Mouse (Mus musculus): ENCODE measurements around the gene Eme1. TPM values are rescaled to one million over a fixed set of nuclear protein-coding genes. Genes with fewer than 3 reads are reported as not detected.
"Not testable (repeated sequence)": the region's sequence is repeated elsewhere in the genome, so short reads cannot be mapped to it uniquely, and the experiment has no call there.

Gene Eme1
- under 1 TPM; 0.72 to 0.99 TPM for total RNA-seq (2021)
- long read RNA-seq, experiment 1, partial matches to known transcripts, result 0 of 1 reads
- long read RNA-seq, experiment 1, other reads (novel, unspliced or antisense), result 0 of 1 reads
- long read RNA-seq, experiment 2, partial matches to known transcripts, result 0 of 1 reads
- long read RNA-seq, experiment 2, other reads (novel, unspliced or antisense), result 1 of 1 reads

DNA sequence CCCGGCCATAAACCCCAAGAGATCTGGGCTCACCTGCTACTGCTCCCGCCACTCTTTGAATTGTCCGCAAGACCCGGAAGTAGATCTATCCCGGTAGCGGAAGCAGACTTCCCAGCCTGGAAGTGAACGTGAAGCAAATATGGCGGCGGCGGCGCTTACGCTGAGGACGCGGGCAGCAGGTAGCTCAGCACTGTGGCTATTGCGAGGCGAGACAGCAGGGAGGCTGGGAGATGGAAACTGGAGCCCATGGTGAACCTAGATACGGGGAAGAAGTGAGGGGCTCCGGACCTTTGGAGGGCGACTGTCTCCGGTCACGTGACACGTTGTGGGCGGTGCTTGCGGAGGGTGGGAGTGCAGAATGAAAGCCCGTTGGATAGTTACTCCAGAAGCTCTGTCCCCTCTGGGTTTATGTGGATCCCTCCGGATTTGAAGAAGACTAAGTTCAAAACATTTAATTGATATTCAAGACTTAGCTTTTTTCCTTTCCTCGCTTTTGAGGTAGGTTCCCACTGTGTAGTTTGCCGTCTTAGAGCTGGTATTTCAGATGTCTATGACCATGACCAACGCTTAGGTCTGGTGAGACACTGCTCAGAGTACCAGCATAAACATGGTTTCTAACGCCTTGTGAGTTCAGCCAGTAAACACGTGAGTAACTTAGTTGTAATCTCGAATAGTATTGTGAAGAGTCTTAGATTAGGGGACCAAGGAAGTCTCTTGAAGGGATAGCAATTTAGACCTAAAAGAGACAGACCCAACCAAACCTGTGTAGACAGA, at the start of gene Eme1, which contains the start of gene Mrpl27:
Gene Eme1, minus strand, starts transcription at position 302 of the 774 bp plus-strand sequence.
Gene Mrpl27, plus strand, starts transcription at position 105 of the 774 bp plus-strand sequence.
- DNase-seq, result peak; percentile 86 to 93

DNA sequence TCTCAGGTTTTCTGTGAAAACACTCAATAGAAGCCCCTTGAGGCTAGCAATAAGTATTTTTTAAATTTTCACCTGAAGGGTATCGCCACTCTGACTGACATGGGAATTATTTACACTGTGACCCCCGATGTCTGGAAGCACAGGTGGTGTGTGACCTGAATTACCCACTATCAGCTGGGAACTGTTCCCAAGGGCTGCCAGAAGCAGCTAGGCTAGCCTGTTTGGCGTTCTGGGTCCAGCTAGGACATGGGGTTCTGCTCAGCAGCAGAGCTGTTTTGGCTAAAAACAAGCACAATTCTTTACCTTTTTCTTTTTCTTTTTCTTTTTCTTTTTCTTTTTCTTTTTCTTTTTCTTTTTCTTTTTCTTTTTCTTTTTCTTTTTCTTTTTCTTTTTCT, 48.4 kb upstream of the Eme1 start:
- no peak for DNase-seq

DNA sequence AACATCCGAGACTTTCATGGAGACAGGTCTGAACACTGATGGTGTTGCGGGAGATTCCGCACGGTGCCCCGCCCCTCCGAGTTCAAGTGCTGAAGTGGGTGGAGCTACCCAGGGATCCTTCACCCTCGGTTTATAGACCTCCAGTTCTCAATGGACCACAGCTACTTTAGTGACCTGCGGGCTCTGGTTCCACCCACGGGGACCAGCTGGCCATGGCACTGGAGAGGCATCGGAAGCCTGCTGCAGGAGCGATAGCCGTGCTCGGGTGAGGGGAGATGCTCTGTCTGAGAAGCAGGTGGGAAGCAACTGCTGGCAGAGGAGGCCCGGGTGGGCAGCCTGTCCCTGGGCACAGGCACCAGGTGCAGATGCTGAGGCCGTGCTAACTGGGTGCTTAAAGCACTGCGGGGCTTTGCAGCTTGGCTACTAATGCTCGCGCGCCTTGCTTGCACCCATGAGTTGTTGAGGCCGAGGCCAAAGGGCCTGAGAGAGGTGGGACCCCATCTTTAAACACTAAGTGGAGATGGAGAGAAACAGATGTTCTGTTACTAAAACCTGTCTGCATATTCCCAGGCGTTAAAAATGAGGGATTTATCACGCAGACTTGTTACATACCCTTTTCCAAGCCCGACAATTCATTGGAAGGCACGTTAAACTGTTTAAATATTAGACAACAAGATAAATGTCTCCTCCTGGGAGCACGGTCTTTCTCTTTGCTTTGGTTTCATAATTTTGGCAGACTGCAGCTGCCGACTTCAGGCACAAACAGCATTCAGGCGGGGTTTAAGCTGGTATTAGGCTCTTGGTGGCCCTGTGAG, 47.8 kb upstream of the Eme1 start:
- no peak for DNase-seq

DNA sequence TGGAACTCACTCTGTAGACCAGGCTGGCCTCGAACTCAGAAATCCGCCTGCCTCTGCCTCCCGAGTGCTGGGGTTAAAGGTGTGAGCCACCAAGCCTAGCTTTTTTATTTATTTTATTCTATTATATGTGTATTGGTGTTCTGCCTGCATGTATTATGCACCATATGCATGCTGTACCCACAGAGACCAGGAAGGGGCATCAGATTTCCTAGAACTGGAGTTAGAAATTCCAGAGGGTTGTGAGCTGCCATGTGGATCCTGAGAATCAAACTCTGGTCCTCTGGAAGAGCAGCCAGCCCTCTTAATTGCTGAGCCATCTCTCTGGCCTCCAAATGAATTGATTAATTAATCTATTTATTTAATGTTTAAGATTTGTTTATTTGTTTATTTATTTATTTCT, 45.6 kb upstream of the Eme1 start:
- no peak for DNase-seq

DNA sequence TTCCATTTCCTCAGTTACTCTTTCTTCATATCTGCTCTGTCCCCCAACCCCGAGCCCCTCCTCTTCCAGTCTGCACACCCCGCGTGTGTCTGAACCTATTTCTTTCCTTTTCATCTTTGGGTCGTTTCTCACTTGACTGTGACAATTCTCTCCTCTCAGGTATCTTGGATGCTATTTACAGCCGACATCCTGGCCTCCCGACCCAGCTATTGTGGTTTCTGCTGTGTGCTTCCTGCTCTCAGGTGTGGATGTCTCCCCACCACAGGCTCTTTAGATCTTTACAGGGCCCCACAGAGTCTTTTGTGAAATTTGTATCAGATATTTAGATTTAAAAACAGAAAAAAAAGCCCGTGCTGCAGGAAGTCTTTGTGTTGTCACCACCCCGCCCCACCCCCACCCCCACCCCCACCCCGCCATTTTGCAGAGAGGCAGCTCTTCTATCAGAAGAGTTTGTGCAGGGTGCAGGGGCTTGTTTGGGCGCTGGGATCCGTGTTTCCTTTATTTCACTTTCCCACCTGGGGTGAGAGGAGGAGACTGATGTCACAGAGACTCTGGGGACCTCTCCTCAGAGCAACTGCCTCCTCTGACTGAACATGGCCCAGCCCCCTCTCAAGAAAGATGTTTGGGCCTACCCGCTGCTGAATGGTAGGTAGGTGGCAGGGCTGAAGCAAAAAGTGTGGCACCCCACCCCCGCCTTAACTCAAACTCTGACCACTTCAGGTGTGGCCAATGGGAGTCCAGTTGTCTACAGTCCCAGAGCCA, 44.1 kb upstream of the Eme1 start:
- DNase-seq, result no peak

DNA sequence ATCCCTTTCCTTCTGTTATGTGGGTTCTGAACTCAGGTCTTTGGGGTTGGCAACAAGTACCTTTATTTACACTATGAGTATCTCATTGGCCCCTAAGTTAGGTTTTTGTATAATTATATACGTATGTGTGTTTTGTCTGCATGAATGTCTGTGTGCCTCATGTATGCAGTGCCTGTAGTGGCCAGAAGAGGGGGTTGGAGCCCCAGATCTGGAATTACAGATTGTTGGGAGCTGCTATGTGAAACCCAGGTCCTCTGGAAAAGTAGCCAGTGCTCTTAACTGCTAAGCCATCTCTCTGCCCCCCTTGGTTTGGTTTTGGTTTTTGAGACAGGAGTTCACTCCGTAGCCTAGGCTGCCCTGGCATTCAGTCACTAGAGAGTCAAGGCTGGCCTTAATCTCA, 43.4 kb upstream of the Eme1 start:
- no peak for DNase-seq

DNA sequence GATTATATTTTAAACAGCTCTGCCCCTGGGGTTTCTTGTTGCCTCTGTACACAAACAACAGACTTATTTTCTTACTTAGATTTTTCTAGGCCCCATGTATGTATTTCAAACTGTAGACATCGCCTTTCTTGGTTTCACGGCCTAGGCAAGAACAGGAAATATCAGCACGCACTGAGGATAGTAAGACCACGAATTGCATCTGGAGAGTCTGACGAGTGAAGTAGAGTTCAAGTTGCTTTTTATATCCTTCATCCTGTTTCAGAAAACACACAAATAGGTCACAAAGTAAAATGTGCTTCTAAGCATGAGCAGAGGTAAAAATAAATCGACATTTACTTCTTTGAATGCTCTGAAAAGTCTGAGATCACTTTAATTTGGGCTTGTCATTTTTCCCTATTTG, 41.7 kb upstream of the Eme1 start:
- DNase-seq, result no peak

DNA sequence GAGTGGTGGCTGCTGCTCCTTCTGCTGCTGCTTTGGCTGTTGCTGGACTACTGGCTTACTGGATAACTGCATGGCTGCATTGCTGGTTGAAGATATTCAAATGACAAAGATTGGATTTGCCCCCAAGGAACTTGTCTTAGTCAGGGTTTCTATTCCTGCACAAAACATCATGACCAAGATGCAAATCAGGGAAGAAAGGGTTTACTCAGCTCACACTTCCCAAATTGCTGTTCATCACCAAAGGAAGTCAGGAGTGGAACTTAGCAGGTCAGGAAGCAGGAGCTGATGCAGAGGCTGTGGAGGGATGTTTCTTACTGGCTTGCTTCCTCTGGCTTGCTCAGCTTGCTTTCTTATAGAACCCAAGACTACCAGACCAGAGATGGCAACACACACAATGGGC, 38.7 kb upstream of the Eme1 start:
- DNase-seq, result not testable (repeated sequence)

DNA sequence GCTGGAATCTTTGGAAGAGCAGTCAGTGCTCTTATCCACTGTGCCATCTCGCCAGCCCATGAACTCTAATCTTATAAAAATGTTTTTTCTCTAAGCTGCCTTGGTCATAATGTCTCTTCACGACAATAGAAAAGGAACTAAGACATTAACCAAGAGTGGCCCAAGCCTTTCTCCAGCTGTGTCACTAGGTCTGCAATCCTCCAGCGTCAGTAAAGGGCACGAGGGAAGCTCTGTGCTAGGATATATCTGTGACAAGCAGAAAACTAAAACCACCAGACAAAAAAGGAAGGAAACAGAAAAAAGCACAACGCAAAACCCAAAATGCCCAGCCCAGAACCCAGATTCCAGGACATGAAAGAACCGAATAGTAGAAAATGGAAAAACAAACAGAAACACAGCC, 33.4 kb upstream of the Eme1 start:
- no peak for DNase-seq

DNA sequence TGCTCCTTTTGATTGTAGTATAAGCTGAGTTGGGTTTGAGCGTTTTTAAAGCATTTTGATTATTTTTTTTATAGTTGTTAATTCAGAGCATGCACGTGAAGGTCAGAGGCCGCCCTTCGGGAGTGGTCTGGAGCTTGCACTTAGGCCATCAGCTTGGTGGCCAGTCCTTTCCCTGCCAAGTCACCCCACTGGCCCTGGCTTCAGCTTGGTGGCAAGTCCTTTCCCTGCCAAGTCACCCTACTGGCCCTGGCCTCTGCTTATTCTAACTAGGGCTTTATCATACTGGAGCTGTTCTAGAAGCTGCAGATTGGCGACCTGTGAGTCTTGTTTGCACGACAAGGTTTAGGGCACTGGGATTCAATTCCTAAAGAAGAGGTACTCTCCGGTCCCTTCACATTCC, 28.7 kb upstream of the Eme1 start:
- DNase-seq, result no peak

DNA sequence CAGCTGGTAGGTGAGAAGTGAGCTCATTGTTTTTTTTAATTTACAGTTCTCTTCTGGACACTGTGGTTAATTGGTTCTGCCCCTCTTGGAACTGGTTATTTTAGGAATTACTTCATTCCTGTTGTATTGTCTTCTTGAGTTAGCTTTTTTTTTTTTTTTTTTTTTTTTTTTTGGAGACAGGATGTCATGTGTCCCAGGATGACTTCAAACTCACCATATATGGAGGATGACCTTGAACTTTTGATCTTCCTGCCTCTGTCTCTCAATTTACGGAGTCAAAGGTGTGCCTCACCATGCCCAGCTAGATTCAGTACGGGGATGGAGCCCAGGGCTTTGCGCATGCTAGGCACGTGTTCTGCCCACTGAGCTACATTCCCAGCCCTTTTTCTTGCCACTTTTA, 27.9 kb upstream of the Eme1 start:
- DNase-seq, result no peak

DNA sequence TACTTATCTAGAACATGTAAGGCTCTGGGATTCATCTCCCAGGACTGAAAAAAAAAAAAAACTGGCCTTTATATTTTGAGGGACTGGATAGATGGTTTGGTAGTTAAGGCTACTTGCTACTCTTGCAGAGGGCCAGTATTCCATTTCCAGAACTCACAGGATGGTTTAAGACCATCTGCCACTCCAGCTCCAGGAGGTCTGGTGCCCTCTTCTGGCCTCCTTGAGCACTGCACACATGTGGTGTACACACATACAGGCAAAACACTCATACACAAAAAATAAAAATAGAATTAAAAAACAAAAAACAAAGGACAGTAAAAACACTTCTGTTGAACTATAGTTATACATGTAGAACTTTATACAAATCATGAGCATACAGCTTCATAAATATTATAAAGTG, 26.9 kb upstream of the Eme1 start:
- DNase-seq, result no peak

DNA sequence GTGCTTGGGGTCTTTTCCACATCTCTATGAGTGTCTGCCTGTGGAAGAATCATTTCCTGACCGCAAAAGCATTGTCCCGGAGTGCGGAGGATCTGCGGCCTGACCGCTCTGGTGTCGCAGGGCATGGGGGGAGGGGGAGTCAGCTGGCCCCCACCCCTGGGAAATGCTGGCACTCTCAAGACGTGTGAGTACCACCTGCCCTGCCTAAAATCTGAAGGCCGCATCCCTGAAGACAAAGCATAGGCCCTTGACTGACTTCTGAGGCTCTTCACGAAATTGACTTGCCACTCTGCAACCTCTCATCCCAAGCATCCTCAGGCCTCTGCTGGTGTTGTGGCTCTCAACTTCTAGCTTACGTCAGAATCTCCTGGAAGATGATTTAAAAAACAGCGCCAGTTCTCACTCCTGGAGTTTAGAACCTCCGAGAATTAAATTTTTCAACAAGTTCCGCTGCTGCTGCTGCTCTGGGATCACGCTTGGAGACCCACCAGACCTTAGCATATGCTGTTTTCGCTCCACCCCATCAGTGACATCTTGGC, 23.9 kb upstream of the Eme1 start:
- no peak for DNase-seq

DNA sequence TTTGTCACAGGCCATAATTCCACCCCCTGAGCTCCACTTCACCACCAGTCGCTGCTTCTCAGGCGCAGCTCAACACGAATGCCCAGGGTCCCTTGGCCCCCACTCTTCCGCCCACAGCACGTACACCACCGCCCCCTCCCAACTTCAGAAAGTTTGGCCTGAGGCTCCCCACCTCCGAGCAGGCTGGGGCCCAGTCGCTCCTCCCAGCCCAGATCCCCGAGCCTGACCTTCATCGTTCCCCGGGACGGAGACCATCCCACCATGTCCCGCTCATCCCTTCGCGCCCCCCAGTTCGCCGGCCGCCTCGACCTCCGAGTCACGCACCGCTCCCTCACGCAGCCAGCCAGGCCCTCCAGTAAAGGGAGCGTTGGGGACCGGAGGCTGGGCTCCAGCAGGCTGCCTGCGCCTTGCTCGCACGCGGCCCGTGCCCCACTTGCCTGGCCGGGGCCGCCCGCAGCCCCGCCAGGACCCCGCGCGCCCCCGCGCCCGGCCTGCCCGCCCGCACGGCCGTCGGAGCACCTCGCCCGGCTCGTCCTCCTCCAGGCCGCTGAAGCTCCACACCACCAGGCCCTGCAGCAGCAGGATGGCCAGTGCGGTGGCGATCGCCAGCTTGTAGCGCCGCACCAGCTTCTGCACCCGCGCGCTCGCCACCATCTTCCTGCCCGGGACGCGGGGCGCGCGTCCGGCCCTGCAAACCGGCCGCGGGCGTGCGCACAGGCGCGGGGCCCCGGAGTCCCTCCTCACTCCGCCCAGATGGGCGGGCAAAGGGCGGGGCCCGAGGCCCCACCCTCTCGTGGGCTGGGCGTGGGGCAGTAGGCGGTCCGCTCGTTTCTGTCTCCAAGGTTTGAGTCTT, 23.2 kb upstream of the Eme1 start, which contains the start of gene Xylt2:
Gene Xylt2, minus strand, starts transcription at position 762 of the 853 bp plus-strand sequence.
- DNase-seq, result peak; percentile 94 to 96

DNA sequence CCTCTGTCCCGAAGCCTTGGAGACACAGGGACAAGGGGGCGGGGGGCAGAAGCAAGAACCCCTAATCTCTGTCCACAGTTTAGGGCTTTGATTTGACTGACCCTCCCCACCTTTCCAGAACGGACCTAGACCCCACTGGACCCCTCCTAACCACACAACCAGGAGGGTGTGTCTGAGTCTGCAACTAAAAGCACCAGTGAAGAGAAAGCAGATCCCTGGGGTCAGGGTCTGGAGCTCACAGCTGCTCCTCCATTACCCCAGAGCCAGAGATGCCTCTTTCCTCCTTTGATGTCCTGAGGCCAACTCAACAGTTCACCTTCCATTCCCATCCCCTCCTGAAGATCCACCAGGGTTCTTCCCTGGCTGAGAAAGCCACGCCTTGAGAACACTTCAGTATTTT, 22.5 kb upstream of the Eme1 start:
- no peak for DNase-seq

DNA sequence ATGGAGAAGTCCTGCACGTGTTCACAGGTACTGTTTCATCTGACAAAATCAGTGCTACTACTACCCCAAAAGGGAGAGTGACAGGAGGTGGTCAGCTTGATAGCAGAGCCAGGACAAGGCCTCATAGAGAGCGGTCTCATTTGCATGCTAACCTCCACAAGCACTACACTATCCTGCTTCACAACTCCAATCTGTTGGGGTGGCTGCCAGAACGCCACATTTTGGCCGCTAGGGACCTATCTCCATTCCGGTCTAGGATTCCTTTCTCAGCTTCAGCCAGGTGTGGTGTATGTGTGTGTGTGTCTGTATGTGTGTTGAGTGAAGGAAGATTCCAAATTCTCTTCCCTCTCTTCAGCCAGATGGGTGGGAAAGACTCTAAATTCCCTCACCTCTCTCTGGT, 21.7 kb upstream of the Eme1 start:
- no peak for DNase-seq

DNA sequence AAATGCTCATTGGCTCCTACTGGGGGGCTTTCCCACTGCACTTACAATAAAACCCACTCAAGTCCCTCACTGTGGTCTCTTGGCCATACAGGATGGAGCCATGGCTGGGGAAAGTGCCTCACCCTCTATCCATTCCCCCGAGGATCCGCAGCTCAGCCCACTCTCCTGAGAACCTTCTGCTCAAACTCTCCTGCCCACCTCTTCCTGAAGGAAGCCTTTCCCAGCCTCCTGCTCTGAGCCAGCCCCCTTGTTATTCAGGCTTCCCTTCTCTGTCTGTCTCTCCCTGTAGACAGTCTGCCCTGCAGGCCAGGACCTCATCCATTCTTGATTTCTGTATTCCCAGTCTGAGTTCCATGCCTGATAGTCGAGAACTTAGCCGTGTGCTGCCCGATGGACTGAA, 21.2 kb upstream of the Eme1 start:
- DNase-seq, result no peak

DNA sequence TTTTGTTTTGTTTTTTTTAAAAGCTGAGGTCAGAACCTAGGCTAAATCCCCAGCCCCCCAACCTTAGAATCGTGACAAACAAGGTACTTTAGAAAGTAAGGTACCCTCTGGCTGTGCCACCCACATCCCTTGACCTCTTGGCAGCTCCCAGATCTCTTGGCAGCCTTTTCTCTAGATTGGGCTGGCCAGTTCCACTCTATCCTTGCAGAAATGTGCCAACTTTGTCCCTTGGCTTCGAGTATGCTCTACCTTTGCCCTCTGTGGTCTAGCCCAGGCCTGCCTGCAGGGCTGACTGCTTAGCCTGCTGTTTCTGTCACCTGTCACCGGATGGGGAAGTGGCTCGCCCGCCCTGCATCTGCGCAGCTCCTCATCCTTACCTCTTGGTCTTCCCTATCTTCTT, 11.5 kb upstream of the Eme1 start:
- peak in 1 of 2 experiments; percentile 35 for DNase-seq

DNA sequence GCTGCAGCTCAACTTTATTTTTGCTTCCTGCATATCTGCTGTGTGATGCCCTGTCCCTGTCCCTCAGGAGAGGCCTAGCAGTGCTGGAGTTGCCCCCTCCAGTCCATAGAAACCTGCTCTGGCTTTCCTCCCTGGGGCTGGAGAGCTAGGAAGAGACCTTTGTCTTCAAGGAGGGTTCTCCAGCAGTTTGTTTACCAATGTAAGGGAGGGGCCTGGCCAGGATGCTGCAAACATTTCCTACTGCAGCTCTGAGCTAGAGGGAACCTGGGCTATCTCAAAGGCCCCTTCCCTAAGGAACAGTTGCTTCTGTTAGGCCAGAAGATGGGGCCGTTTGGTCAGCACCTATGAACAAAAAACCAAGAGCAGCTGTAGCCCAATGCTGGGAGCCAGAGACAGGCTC, 7.6 kb upstream of the Eme1 start:
- DNase-seq, result no peak

DNA sequence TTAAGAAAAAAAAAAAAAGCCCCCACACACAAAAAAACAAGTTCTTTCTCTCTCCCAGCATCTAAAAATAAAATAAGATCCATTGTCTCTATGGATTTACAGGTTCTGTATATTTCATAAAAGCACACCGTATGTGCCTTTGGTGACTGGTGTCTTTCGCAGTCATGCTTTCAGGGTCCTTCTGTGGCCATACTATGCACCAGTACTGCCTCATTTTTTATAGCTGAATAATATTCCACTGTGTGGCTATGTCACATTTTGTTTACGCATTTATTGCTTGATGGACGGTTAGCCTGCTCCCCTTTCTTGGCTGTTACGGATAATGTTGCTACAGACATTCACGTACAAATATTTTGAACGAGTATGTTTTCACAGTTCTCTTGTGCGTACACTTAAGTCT, 791 bp downstream of the Eme1 start:
- DNase-seq, result no peak

DNA sequence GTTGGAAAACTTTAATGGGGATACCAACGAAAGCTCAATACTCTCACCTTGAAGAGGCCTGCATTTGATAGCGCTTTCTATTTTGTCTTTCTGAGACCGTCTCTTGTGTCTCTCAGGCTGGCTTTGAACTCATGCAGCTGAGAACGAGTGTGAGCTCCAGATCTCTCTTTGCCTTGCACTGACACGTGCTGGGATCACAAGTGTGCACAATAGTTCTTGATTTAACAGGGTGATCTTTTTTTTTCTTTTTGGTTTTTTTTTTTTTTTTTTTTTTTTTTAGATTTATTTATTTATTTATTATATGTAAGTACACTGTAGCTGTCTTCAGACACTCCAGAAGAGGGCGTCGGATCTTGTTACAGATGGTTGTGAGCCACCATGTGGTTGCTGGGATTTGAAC, 2.5 kb downstream of the Eme1 start:
- not testable (repeated sequence) for DNase-seq
